Mouse (Mus musculus) hindbrain, embryonic 11.5 days (tissue): ENCODE results near the gene Gm19345. TPM values are rescaled to one million over a fixed set of nuclear protein-coding genes. Genes with fewer than 3 reads are reported as not detected.

Experiments used
- ATAC-seq: fragments of 200-750 bp; cut with Nextera tagmentation; 2 replicates; pipeline ENCODE4 v1.8.0; 2017; ENCODE audit warnings: mild to moderate bottlenecking, moderate TSS enrichment, moderate library complexity; ENCODE audit not compliant: low FRiP score
- DNase-seq: peaks from one replicate; pipeline ENCODE4 v3.0.0-alpha.2; 2015; ENCODE audit warnings: low spot score
- H3K27ac ChIP-seq: fragments of 300-500 bp; sonication (generic); 2 replicates; pipeline ENCODE4 v1.5.1; 2014; ENCODE audit warnings: mild to moderate bottlenecking, low read depth, low read length
- H3K27me3 ChIP-seq: fragments of 300-500 bp; sonication (generic); 2 replicates; pipeline ENCODE4 v1.6.1; 2014; ENCODE audit warnings: mild to moderate bottlenecking, low read length, moderate library complexity, mixed read lengths; ENCODE audit not compliant: control insufficient read depth, insufficient read depth
- H3K36me3 ChIP-seq: fragments of 300-500 bp; sonication (generic); 2 replicates; pipeline ENCODE4 v1.6.1; 2014; ENCODE audit warnings: mild to moderate bottlenecking, low read length, moderate library complexity, mixed read lengths; ENCODE audit not compliant: control insufficient read depth, insufficient read depth
- H3K4me1 ChIP-seq: fragments of 300-500 bp; sonication (generic); replicated peaks from 2 replicates; pipeline ENCODE4 v1.6.1; 2014; ENCODE audit warnings: low read length, mixed read lengths; ENCODE audit not compliant: control insufficient read depth, insufficient read depth
- H3K4me2 ChIP-seq: fragments of 300-500 bp; sonication (generic); replicated peaks from 2 replicates; pipeline ENCODE4 v1.6.1; 2014; ENCODE audit warnings: mild to moderate bottlenecking, low read depth, low read length
- H3K4me3 ChIP-seq: fragments of 300-500 bp; sonication (generic); 2 replicates; pipeline ENCODE4 v1.5.1; 2014; ENCODE audit warnings: low read depth, low read length
- H3K9ac ChIP-seq: fragments of 300-500 bp; sonication (generic); 2 replicates; pipeline ENCODE4 v1.6.1; 2014; ENCODE audit warnings: low read depth, low read length
- H3K9me3 ChIP-seq: fragments of 300-500 bp; sonication (generic); 2 replicates; pipeline ENCODE4 v1.6.1; 2016; ENCODE audit warnings: low read length; ENCODE audit not compliant: control insufficient read depth
- WGBS: fragments of 180-500 bp; shearing (Covaris S2); extraction: QIAGEN DNeasy Blood & Tissue Kit; methylation state at CpG from one replicate; pipeline ENCODE4 v1.1.7; 2014; 5-methylcytosine and 5-hydroxymethylcytosine counted together
- polyA plus RNA-seq: library from polyadenylated mRNA; unstranded; fragments of >200 nt; fragmentation: Nextera tagmentation; extraction: Ambion mirVana; gene quantifications from 2 replicates; pipeline ENCODE4 v1.2.1, GENCODE M21; 2014

Gene Gm19345
- polyA plus RNA-seq, 1 experiment from 2014 or later: 0.17 TPM

DNA sequence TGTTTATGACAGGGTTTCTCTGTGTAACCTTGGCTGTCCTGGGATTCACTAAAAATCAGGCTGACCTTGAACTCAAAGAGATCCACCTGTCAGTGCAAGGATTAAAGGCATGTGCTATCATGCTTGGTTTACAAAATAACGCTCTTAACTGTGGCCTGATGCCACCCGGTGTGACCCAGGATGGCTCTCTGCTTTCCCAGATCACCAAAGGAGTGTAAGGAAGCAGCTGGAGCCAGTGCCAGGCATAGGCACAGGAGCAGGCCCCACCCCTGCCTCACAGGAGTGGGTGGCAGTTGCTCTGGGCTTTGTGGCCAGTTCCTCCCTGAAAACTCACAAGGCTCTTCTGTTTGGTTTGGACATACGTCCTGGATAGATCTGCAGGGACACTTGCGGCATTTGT lies 11.4 kb upstream of the Gm19345 start:
- no peaks in the 10 kb centered on the region for H3K9me3 ChIP-seq
- no peak overlapping the region for H3K4me3 ChIP-seq
- WGBS: 84% methylated on average over 4 of the region's 4 CpGs
- H3K27ac ChIP-seq: no peak overlapping the region
- H3K4me1 ChIP-seq: no peaks in the 10 kb centered on the region
- H3K27me3 ChIP-seq: peaks cover 10% of the 10 kb centered on the region
- DNase-seq (no peak), ATAC-seq (no peak)
- H3K4me2 ChIP-seq: no peak overlapping the region
- no peaks in the 10 kb centered on the region for H3K36me3 ChIP-seq
- H3K9ac ChIP-seq: no peak overlapping the region

DNA sequence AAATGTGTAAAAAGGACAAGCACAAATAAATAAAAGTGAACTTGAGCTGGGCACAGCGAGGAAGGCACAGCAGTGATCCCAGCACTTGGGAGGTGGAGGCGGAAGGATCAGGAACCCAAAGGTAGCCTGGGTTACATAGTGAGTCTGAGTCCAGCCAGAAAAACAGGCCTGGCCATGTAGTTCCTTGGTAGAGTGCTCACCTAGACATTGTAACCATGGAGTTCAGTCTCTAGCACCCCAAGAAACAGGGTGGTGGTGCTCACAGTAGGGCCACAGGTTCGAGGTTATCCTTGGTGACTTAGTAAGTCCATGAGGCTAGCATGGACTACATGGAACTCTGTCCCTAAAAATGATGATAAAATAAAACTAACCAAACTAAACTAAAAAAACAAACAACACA lies 10.9 kb upstream of the Gm19345 start:
- no peak overlapping the region for H3K9ac ChIP-seq
- H3K27me3 ChIP-seq: peaks cover 10% of the 10 kb centered on the region
- no peaks in the 10 kb centered on the region for H3K4me1 ChIP-seq
- DNase-seq (no peak), ATAC-seq (no peak)
- 77% methylated on average over 3 of the region's 3 CpGs for WGBS
- H3K4me3 ChIP-seq: no peak overlapping the region
- no peak overlapping the region for H3K27ac ChIP-seq
- no peaks in the 10 kb centered on the region for H3K36me3 ChIP-seq
- H3K9me3 ChIP-seq: no peaks in the 10 kb centered on the region
- no peak overlapping the region for H3K4me2 ChIP-seq

DNA sequence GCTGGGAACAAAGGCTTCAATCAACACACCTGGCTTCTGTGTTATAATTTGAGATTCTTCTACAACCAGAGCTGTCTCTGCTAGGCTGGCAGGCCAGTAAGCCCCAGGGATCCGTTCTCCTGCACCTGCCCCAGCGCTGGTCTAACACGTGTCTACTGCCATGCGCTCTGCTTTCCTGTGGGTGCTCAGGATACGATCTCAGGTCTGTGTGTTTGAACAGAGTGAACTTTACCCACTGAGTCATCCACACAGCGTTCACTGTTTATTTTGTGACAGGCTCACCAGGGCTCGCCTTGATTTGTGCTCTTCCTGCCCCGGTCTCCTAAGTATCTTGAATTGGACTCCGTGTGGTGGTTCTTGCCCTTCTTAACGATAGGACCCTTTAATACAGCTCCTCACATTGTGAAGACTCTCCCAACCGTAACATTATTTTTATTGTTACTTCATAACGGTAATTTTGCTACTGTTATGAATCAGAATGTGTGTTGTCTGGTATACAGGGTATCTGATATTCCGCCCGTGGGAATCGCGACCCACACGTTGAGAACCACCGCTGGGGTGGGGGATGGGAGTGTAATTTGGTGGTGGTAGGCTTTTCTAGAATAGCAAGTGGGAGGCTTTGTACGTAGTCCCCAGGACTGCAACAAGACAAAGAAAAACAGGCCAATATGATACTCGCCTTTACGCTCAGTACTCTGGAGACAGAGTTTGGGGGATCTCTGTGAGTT lies 10.0 kb upstream of the Gm19345 start:
- Histone ChIP-seq H3K27me3 (peaks cover 13% of the 10 kb centered on the region), H3K9me3 (no peaks in the 10 kb centered on the region)
- 87% methylated on average over 21 of the region's 21 CpGs for WGBS

DNA sequence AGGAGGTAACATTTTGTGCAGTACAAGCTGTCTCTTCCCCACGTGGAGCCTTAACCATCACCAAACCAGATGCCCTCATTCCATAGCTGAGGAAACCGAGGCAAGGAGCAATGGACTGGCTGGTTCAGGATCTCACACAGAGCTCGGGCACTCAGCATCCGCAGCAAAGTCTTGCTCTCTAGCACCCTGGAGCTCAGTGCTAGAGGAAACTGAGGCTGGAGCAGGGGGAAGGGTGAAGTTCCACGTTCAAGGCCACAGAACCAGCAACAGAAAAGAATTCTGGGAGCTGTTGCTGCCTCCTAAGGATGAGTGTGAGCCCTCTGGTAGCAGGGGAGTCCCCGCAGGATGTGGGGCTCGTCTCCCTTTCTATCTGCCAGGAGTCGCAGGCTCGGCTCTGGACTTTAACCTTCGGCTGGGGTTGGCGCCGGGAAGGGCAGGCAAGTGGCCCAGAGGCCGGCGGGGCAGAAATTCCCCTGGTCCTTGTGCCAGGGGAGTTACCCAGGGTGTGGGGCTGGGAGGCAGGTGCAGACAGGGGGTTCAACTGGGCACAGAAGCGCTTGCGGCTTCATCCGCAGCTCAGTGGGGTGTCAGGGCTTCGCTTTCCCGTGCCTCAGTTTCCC lies 8.8 kb upstream of the Gm19345 start:
- H3K9me3 ChIP-seq: no peaks in the 10 kb centered on the region
- no peaks in the 10 kb centered on the region for H3K4me1 ChIP-seq
- WGBS: 33% methylated on average over 19 of the region's 19 CpGs
- no peak overlapping the region for H3K27ac ChIP-seq
- DNase-seq: no peak
- no peaks in the 10 kb centered on the region for H3K36me3 ChIP-seq
- no peak overlapping the region for H3K4me3 ChIP-seq
- peaks cover 15% of the 10 kb centered on the region for H3K27me3 ChIP-seq
- peak; percentile 43; the same call in 1 of the 2 replicates for ATAC-seq
- no peak overlapping the region for H3K4me2 ChIP-seq
- no peak overlapping the region for H3K9ac ChIP-seq

More for the DNA sequence above, 10.0 kb upstream of the Gm19345 start:
- ATAC-seq (no peak), DNase-seq (no peak)
- H3K9ac ChIP-seq: no peak overlapping the region
- no peaks in the 10 kb centered on the region for H3K36me3 ChIP-seq
- no peak overlapping the region for H3K4me3 ChIP-seq
- no peaks in the 10 kb centered on the region for H3K4me1 ChIP-seq
- no peak overlapping the region for H3K27ac ChIP-seq
- no peak overlapping the region for H3K4me2 ChIP-seq

DNA sequence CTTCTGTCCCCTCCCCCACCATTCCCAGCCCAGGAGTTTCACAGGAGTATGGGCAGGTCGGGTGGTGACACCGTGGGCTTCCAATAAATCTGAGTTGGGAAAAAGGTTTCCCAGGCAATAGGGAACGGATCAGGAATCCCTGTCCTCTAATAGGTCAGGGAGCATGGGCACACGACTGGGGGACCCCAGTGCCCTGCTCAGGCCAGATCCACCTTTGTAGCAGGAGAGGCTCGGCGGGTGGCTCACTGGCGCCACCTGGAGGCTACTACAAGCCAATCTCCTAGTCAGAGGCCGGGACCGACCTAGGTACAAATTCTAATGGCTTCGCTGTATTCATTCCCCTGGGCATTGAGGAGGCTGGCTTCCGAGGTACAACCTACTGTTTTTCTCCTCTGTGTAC lies 8.2 kb upstream of the Gm19345 start:
- DNase-seq (peak; percentile 82), ATAC-seq (peak; percentile 70)

DNA sequence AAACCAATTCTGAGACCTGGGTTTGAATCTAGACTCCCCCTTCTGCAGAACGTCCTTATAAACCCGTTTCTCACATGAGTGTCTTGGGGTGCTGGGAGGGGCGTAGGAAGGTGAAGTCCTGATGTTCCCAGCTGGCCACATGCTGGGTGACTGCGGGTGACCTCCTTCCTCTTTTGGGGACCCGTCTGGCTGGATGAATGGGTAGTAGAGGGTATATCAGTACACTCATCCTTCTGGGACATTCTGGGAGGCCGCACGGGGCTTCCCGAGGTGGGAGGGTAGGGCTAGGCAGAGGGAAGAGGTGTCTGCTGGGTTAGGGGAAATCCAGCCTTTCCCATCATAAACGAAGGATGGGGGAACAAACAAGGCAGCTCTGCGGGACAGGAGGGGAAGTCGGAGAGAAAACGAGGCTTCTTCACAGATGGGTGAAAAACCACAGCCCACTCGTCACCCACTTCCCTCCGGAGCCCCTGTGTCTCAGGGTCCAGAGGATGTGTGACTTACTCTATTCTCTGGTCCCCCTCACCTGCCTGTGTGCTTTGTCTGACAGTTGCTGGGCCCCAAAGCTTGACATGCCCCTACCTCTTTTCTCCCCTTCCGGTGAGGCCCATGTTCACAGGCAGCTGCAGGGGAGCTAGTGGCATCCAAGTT lies 7.2 kb upstream of the Gm19345 start:
- H3K4me1 ChIP-seq: no peaks in the 10 kb centered on the region
- ATAC-seq: no peak
- H3K27ac ChIP-seq: no peak overlapping the region
- no peaks in the 10 kb centered on the region for H3K36me3 ChIP-seq
- WGBS: 63% methylated on average over 15 of the region's 15 CpGs
- H3K9ac ChIP-seq: no peak overlapping the region
- H3K9me3 ChIP-seq: no peaks in the 10 kb centered on the region
- peaks cover 15% of the 10 kb centered on the region for H3K27me3 ChIP-seq
- H3K4me2 ChIP-seq: no peak overlapping the region
- H3K4me3 ChIP-seq: no peak overlapping the region
- no peak for DNase-seq

More for the DNA sequence above, 8.2 kb upstream of the Gm19345 start:
- H3K9ac ChIP-seq: no peak overlapping the region
- H3K4me2 ChIP-seq: no peak overlapping the region
- 4% methylated on average over 11 of the region's 11 CpGs for WGBS
- no peaks in the 10 kb centered on the region for H3K36me3 ChIP-seq
- H3K9me3 ChIP-seq: no peaks in the 10 kb centered on the region
- H3K27me3 ChIP-seq: peaks cover 15% of the 10 kb centered on the region
- no peak overlapping the region for H3K4me3 ChIP-seq
- no peaks in the 10 kb centered on the region for H3K4me1 ChIP-seq
- no peak overlapping the region for H3K27ac ChIP-seq

DNA sequence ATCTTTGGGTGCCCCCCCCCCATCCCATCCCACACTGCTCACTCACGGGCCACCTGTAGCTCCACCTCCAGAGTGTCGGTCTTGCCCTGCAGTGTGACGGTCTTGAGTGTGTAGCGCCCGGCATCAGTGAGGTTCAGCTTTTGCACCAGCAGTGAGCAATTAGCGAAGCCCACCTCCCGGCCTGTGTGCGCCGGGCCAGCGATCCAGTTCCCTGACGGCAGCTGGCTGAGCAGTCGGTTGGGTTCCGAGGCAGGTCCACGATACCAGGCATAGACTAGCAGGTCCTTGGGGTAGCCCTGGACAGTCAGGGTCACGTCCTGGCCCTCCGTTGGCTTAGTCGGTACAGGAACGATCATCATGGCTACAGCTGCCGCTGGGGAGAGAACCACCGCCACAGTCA lies 1.7 kb downstream of the Gm19345 start:
- Histone ChIP-seq H3K4me1 (no peaks in the 10 kb centered on the region), H3K9ac (no peak overlapping the region), H3K27me3 (0 out of 2 replicates have a peak, but pooled peaks cover 5% of the 10 kb centered on the region), H3K9me3 (no peaks in the 10 kb centered on the region), H3K27ac (no peak overlapping the region), H3K4me3 (no peak overlapping the region), H3K36me3 (no peaks in the 10 kb centered on the region), H3K4me2 (no peak overlapping the region)
- 90% methylated on average over 20 of the region's 20 CpGs for WGBS
- DNase-seq (no peak), ATAC-seq (no peak)

DNA sequence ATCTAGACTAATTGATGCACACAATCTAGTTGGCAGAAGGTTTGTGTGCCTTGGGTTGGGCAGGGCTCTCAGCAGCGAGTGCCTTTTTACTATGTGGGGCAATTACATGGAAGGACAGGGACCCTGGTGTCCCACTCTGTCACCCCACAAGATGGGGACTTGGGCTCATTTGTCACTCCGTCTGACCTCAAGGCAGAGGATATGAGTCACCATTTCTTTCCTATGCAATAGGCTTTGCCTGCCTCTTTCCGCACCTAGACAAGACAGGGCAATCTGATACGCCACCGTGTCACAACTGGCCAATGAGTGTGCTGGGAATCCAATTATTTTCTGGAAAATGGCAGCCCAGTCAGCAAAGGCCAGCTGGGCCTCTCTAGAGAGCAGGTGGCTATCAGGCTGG lies 3.9 kb downstream of the Gm19345 start:
- ATAC-seq (no peak), DNase-seq (no peak)
- 87% methylated on average over 5 of the region's 5 CpGs for WGBS
- Histone ChIP-seq H3K9ac (no peak overlapping the region), H3K9me3 (no peaks in the 10 kb centered on the region), H3K36me3 (no peaks in the 10 kb centered on the region), H3K27me3 (0 out of 2 replicates have a peak, but pooled peaks cover 5% of the 10 kb centered on the region), H3K27ac (no peak overlapping the region), H3K4me3 (no peak overlapping the region), H3K4me2 (no peak overlapping the region), H3K4me1 (no peaks in the 10 kb centered on the region)
